Mouse (Mus musculus) liver, embryonic 14.5 days (tissue): Measurements from ENCODE around the gene Gpat3. TPM values are rescaled to one million over a fixed set of nuclear protein-coding genes. Genes with fewer than 3 reads are reported as not detected.

Experiments used
- ATAC-seq: fragments of 200-750 bp; cut with Nextera tagmentation; 2 replicates; pipeline ENCODE4 v1.8.0; 2017; ENCODE audit warnings: moderate number of reproducible peaks, mild to moderate bottlenecking, moderate library complexity; ENCODE audit not compliant: insufficient read depth
- DNase-seq, 3 experiments: peaks; one replicate each; pipeline ENCODE4 v3.0.0-alpha.2; 2012 to 2013; ENCODE audit warnings: low read depth in 3 of 3, low spot score in 3 of 3
- H3K27ac ChIP-seq: fragments of 300-500 bp; sonication (generic); 2 replicates; pipeline ENCODE4 v1.5.1; 2014; ENCODE audit warnings: moderate library complexity, mild to moderate bottlenecking, control low read depth, inconsistent platforms
- H3K27me3 ChIP-seq: fragments of 300-500 bp; sonication (generic); 2 replicates; pipeline ENCODE4 v1.6.1; 2014; ENCODE audit warnings: mild to moderate bottlenecking, low read length, moderate library complexity; ENCODE audit not compliant: control insufficient read depth, insufficient read depth
- H3K36me3 ChIP-seq: fragments of 300-500 bp; sonication (generic); replicated peaks from 2 replicates; pipeline ENCODE4 v1.6.1; 2014; ENCODE audit warnings: low read depth; ENCODE audit not compliant: control insufficient read depth, insufficient read depth
- H3K4me1 ChIP-seq, 2 experiments: fragments of 200-500 bp in 1 of 2; fragments of 300-500 bp in 1 of 2; sonication (generic) in 1 of 2; replicated peaks; 2 replicates each; pipeline ENCODE4 v1.6.1; 2012 to 2014; ENCODE audit warnings: antibody characterized with exemption in 1 of 2, inconsistent platforms in 1 of 2, low read length in 1 of 2; ENCODE audit not compliant: control insufficient read depth in 2 of 2, insufficient read depth in 2 of 2
- H3K4me2 ChIP-seq: fragments of 300-500 bp; sonication (generic); 2 replicates; pipeline ENCODE4 v1.6.1; 2014; ENCODE audit warnings: low read depth, mild to moderate bottlenecking, control low read depth, moderate library complexity
- H3K4me3 ChIP-seq, 2 experiments: fragments of 200-500 bp in 1 of 2; fragments of 300-500 bp in 1 of 2; sonication (generic) in 1 of 2; 2 replicates each; pipeline ENCODE4 v1.5.1; 2012 to 2014; ENCODE audit warnings: low read depth in 2 of 2, low read length in 2 of 2, mild to moderate bottlenecking in 2 of 2, control low read depth in 1 of 2, inconsistent platforms in 1 of 2, moderate library complexity in 1 of 2; ENCODE audit not compliant: insufficient read depth in 1 of 2
- H3K9ac ChIP-seq: fragments of 300-500 bp; sonication (generic); replicated peaks from 2 replicates; pipeline ENCODE4 v1.6.1; 2014; ENCODE audit warnings: mild to moderate bottlenecking, control low read depth, moderate library complexity
- H3K9me3 ChIP-seq: fragments of 300-500 bp; sonication (generic); 2 replicates; pipeline ENCODE4 v1.6.1; 2016; ENCODE audit warnings: low read length, mixed read lengths; ENCODE audit not compliant: control insufficient read depth
- CTCF ChIP-seq: IDR thresholded peaks from 2 replicates; pipeline ENCODE4 v1.5.1; 2016; ENCODE audit warnings: antibody characterized with exemption, low read depth, control low read depth
- EP300 ChIP-seq: IDR thresholded peaks from 2 replicates; pipeline ENCODE4 v1.6.1; 2016; ENCODE audit warnings: antibody characterized with exemption, low read depth
- WGBS: fragments of 180-500 bp; shearing (Covaris S2); extraction: QIAGEN DNeasy Blood & Tissue Kit; methylation state at CpG from one replicate; pipeline ENCODE4 v1.1.7; 2014; ENCODE audit not compliant: insufficient replicate concordance; 5-methylcytosine and 5-hydroxymethylcytosine counted together
- polyA plus RNA-seq, 2 experiments: library from polyadenylated mRNA; depleted of rRNA in 1 of 2; stranded (reverse) in 1 of 2; unstranded in 1 of 2; fragments of >200 nt; fragmentation: Nextera tagmentation in 1 of 2; extraction: Ambion mirVana in 1 of 2; gene quantifications; 2 replicates each; pipeline versions ENCODE4 v1.2.1 to v1.2.3; 2012 to 2014

Gene Gpat3
- polyA plus RNA-seq, 2 experiments = 0.77 to 0.94 TPM

DNA sequence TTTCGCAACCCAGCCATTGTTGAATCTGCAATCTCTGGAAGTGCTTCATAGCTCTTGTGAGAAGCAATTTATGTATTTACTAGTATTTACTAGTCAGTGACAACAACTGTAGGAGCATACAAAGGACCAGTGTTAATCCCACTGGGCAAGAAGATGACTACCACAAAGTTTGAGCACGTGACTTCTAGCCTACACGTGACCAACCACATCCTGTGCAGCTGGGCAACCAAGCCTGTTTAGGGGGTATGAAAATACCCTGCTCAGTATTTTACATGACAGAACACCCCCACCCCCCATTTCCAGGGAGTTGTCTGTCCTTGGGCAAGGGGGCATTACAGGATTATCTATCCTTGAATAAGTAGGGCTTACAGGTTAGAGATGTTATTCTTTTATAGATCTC lies 11.0 kb downstream of the Gpat3 start:
- H3K27ac ChIP-seq = no peak overlapping the region
- DNase-seq = no peak
- TF ChIP-seq CTCF (no peak), EP300 (no peak)
- no peaks in the 10 kb centered on the region for H3K36me3 ChIP-seq
- no peak overlapping the region for H3K4me3 ChIP-seq
- no peaks in the 10 kb centered on the region for H3K27me3 ChIP-seq
- no peak overlapping the region for H3K4me2 ChIP-seq
- peaks cover 0 to 5% of the 10 kb centered on the region in 2 experiments; a peak in 2 of 4 replicates for H3K4me1 ChIP-seq
- ATAC-seq = no peak
- H3K9me3 ChIP-seq = no peaks in the 10 kb centered on the region
- 41% methylated on average over 3 of the region's 3 CpGs for WGBS
- no peak overlapping the region for H3K9ac ChIP-seq

DNA sequence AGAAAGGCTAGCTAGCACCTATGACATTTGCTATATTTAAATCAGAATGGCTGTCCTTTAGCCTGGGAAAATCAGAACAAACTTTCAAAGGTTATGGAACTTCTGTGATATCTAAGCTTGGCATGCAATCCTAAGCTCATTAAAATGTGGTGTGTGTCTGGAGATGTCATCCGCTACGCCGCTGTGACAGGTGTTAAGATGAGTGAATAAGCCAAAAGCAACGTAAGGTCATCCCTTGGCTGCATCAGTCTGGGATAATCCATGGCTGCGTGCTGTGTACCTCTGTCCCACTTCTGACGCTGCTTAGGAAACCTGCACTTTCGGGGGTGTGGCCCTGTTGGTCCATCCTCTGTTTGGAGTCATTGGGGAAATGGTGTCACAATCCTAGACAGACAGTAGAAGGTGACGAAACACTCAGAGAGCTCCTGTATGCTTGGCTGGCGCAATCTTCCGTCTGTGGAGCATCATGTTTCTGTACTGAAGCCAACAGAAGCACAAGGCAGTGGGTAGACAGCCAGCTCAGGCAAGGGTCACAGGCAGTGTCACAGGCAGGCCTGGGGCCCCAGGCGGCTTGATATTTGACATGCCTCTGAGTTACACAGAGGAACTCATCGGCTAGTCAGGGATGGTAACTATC lies 15.0 kb downstream of the Gpat3 start:
- Histone ChIP-seq H3K27me3 (no peaks in the 10 kb centered on the region), H3K27ac (no peak overlapping the region), H3K4me2 (no peak overlapping the region), H3K4me3 (no peak overlapping the region), H3K4me1 (peaks cover 0 to 7% of the 10 kb centered on the region in 2 experiments; a peak in 2 of 4 replicates), H3K36me3 (no peaks in the 10 kb centered on the region), H3K9ac (no peak overlapping the region), H3K9me3 (no peaks in the 10 kb centered on the region)
- peak; percentile 37 to 56 (median 37) for DNase-seq
- WGBS = 52% methylated on average over 12 of the region's 12 CpGs
- TF ChIP-seq EP300 (peak; percentile 35; the same call in 1 of the 2 replicates), CTCF (no peak)
- peak; percentile 80 for ATAC-seq

DNA sequence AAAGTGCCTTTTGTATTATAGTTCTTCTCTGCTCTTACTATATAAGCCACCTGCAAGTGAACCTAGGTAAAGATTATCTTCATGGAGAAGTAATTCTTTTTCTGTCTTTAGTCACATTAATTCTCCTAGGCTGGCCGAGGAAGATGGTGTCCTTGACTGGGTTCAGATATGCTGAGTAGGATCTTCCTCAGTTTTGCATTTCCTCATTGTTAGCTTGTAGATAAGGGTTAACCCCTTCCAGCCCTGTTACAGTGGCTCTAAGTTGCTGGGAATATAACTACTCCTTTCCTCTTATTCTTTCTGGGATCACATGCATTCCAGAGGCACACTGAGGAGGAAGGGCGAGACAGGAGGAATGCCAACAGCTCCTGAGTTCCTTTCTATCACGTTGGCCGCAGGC lies 15.6 kb downstream of the Gpat3 start:
- Histone ChIP-seq H3K36me3 (no peaks in the 10 kb centered on the region), H3K9me3 (no peaks in the 10 kb centered on the region), H3K4me3 (no peak overlapping the region), H3K4me1 (peaks cover 0 to 7% of the 10 kb centered on the region in 2 experiments; a peak in 2 of 4 replicates), H3K9ac (no peak overlapping the region), H3K27me3 (no peaks in the 10 kb centered on the region), H3K4me2 (no peak overlapping the region), H3K27ac (no peak overlapping the region)
- no peak for ATAC-seq
- no peak for DNase-seq
- TF ChIP-seq CTCF (no peak), EP300 (no peak)
- WGBS = 36% methylated on average over 4 of the region's 4 CpGs

DNA sequence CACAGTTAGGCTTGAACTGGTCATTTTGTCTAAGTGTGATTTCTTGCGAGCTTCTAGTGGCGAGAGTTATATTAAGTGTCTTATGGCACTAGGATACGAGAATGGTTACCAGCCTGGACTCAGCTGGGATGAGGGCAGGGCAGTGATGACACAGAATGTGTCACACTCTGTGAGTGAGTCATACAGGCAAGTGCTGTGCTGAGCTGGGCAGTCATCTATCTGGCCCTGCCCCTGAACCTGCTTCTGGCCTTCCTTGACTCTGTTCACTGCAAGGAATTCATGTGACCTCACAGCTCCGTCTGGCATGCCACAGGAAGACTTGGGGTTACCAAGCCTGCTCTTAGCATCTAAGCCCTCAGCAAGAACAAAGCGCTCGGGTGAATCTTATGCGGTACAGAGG lies 16.3 kb downstream of the Gpat3 start:
- Histone ChIP-seq H3K27ac (no peak overlapping the region), H3K4me1 (peaks cover 0 to 5% of the 10 kb centered on the region in 2 experiments; a peak in 2 of 4 replicates), H3K27me3 (no peaks in the 10 kb centered on the region), H3K36me3 (no peaks in the 10 kb centered on the region), H3K4me3 (no peak overlapping the region), H3K9ac (no peak overlapping the region), H3K9me3 (no peaks in the 10 kb centered on the region), H3K4me2 (no peak overlapping the region)
- TF ChIP-seq EP300 = no peak
- no peak for TF ChIP-seq CTCF
- ATAC-seq = no peak
- no peak for DNase-seq
- WGBS = 59% methylated on average over 7 of the region's 7 CpGs

DNA sequence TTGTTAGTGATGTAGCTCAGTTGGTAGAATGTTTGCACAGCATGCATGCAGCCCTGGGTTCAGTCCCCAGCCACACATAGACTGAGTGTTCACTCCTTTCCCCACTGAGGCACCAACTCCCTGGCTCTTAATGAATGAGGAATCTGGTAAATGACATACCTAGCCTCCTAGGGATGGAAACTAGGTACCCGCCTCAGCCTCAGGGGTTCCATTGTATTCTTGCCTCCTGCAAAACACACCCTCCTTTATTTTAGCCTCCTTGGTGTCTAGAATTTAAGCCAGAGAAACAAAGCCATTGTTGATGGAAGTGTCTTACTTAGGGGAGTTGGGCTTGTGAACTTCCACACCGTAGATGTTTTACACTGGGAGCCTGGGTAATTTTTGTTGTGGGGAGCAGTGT lies 17.6 kb downstream of the Gpat3 start:
- WGBS = 59% methylated on average over 2 of the region's 2 CpGs
- H3K27ac ChIP-seq = no peak overlapping the region
- H3K4me2 ChIP-seq = no peak overlapping the region
- peaks cover 0 to 5% of the 10 kb centered on the region in 2 experiments; a peak in 2 of 4 replicates for H3K4me1 ChIP-seq
- ATAC-seq (no peak), DNase-seq (no peak)
- no peak overlapping the region for H3K9ac ChIP-seq
- no peaks in the 10 kb centered on the region for H3K9me3 ChIP-seq
- no peaks in the 10 kb centered on the region for H3K27me3 ChIP-seq
- no peaks in the 10 kb centered on the region for H3K36me3 ChIP-seq
- no peak for TF ChIP-seq CTCF
- no peak overlapping the region for H3K4me3 ChIP-seq
